Mouse (Mus musculus) T-helper 17 cell (primary cell): ENCODE measurements around the gene Klhl31.

Experiments
- in situ Hi-C, 2 experiments: fragments of 300-600 bp; cut with MboI, MseI; formaldehyde crosslinking; loops; 1 replicate in 1 of 2; 2 replicates in 1 of 2; pipeline ENCODE4 v1.15.1; 2025; ENCODE audit warnings: high pct_unique_total_duplicates in 2 of 2

Klhl31 gene

GRCm38 (mm10) chr9:77623318-77624050 lies 12.8 kb upstream of the Klhl31 start:
- in situ Hi-C loops = loop anchor here in 1 of 2 experiments (5.0 kb wide), 1 partner anchor 1781 kb away; no protein-coding TSS in a partner anchor

- in situ Hi-C loops = loop anchor here in 1 of 2 experiments (5.0 kb wide), 1 partner anchor 1782 kb away; no protein-coding TSS in a partner anchor
Observed at GRCm38 (mm10) chr9:77624171-77624570, 12.1 kb upstream of the Klhl31 start.

GRCm38 (mm10) chr9:77628676-77629075 lies 7.6 kb upstream of the Klhl31 start:
- in situ Hi-C loops = no loop called here

- in situ Hi-C loops = no loop called here
Observed at GRCm38 (mm10) chr9:77629708-77630107, 6.6 kb upstream of the Klhl31 start.

GRCm38 (mm10) chr9:77630764-77631163 lies 5.5 kb upstream of the Klhl31 start:
- in situ Hi-C loops = no loop called here

GRCm38 (mm10) chr9:77632432-77632831 lies 3.9 kb upstream of the Klhl31 start:
- in situ Hi-C loops = no loop called here

- in situ Hi-C loops = no loop called here
Observed at GRCm38 (mm10) chr9:77636003-77636402, 297 bp upstream of the Klhl31 start.

- in situ Hi-C loops = no loop called here
Observed at GRCm38 (mm10) chr9:77637357-77637756, 1.1 kb downstream of the Klhl31 start.

GRCm38 (mm10) chr9:77645176-77645575 lies 8.9 kb downstream of the Klhl31 start:
- in situ Hi-C loops = loop anchor here in 1 of 2 experiments (5.0 kb wide), 1 partner anchor 97 kb away; no protein-coding TSS in a partner anchor

- in situ Hi-C loops = loop anchor here in 1 of 2 experiments (10.0 kb wide), 1 partner anchor 1223 kb away; no protein-coding TSS in a partner anchor
Observed at GRCm38 (mm10) chr9:77651847-77652246, 15.5 kb downstream of the Klhl31 start.

- in situ Hi-C loops = loop anchor here in 1 of 2 experiments (10.0 kb wide), 1 partner anchor 1221 kb away; no protein-coding TSS in a partner anchor
Observed at GRCm38 (mm10) chr9:77653907-77654306, 17.6 kb downstream of the Klhl31 start.

GRCm38 (mm10) chr9:77655181-77655934 lies 19.1 kb downstream of the Klhl31 start:
- in situ Hi-C loops = loop anchor here (5.0 to 10.0 kb wide), 2 partner anchors 97 to 1219 kb away; partner anchors contain the start of gene Gclc (in 1 of the 2)

- in situ Hi-C loops = loop anchor here (5.0 to 10.0 kb wide), 2 partner anchors 96 to 1219 kb away; partner anchors contain the start of gene Gclc (in 1 of the 2)
Observed at GRCm38 (mm10) chr9:77655935-77656288, 19.6 kb downstream of the Klhl31 start.

GRCm38 (mm10) chr9:77662917-77663316 lies 26.6 kb downstream of the Klhl31 start:
- in situ Hi-C loops = loop anchor here in 1 of 2 experiments (5.0 kb wide), 1 partner anchor 349 kb away; no protein-coding TSS in a partner anchor

- in situ Hi-C loops = no loop called here
Observed at GRCm38 (mm10) chr9:77670095-77670494, 33.8 kb downstream of the Klhl31 start.

GRCm38 (mm10) chr9:77671004-77671403 lies 34.7 kb downstream of the Klhl31 start:
- in situ Hi-C loops = no loop called here

GRCm38 (mm10) chr9:77673218-77673617 lies 36.9 kb downstream of the Klhl31 start:
- in situ Hi-C loops = no loop called here

GRCm38 (mm10) chr9:77673986-77674385 lies 37.7 kb downstream of the Klhl31 start:
- in situ Hi-C loops = no loop called here

GRCm38 (mm10) chr9:77684938-77685337 lies 48.6 kb downstream of the Klhl31 start:
- in situ Hi-C loops = no loop called here

GRCm38 (mm10) chr9:77685825-77686500 lies 49.7 kb downstream of the Klhl31 start:
- in situ Hi-C loops = no loop called here

- in situ Hi-C loops = no loop called here
Observed at GRCm38 (mm10) chr9:77692707-77693106, 56.4 kb downstream of the Klhl31 start.

GRCm38 (mm10) chr9:77693405-77693804 lies 57.1 kb downstream of the Klhl31 start:
- in situ Hi-C loops = no loop called here
